Mouse (Mus musculus): ENCODE measurements around the gene Akr1b10. TPM values are rescaled to one million over a fixed set of nuclear protein-coding genes. Genes with fewer than 3 reads are reported as not detected.
"Not testable (repeated sequence)": the region's sequence is repeated elsewhere in the genome, so short reads cannot be mapped to it uniquely, and the experiment has no call there.

The Akr1b10 gene
- polyA plus RNA-seq, 1 experiment, result 4.8 TPM

DNA sequence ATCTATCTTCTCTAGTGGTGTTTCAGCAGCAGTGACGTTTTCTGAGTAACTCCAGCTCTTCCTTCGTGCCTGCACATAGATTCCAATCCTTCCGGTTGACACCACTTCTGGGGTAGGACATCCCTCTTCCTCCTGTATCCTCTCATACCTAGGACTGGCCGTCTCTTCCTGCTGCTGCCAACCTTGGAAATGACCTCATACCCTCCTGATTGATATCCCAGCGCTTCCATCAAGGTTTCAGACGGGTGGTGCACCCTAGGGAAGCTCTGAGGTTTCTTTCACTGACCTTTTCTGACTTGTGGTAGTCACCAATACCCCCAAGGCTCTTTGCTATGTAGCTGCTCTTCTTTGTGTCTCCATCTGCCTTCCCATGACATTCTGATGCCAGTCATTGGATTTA, 14.4 kb downstream of the Akr1b10 start:
- H3K27me3 ChIP-seq (ENCODE audit: control insufficient read depth, insufficient read depth, low read length), result no peaks in the 10 kb centered on the region
- no peaks in the 10 kb centered on the region for H3K36me3 ChIP-seq (ENCODE audit: control insufficient read depth, insufficient read depth, low read length)
- no peak for TF ChIP-seq CTCF (IDR thresholded peaks at IDR 0.05; ENCODE audit: control insufficient read depth, insufficient read depth, insufficient replicate concordance, low read depth, low read length)
- TF ChIP-seq POLR2A (IDR thresholded peaks at IDR 0.05; ENCODE audit: control insufficient read depth, low read depth, low read length), result no peak
- no peak overlapping the region for H3K4me3 ChIP-seq (ENCODE audit: control insufficient read depth, low read depth, low read length)
- H3K27ac ChIP-seq (ENCODE audit: control insufficient read depth, insufficient read depth, low read depth, low read length), result no peak overlapping the region
- no peaks in the 10 kb centered on the region for H3K4me1 ChIP-seq (ENCODE audit: control insufficient read depth, insufficient read depth, low read length)

DNA sequence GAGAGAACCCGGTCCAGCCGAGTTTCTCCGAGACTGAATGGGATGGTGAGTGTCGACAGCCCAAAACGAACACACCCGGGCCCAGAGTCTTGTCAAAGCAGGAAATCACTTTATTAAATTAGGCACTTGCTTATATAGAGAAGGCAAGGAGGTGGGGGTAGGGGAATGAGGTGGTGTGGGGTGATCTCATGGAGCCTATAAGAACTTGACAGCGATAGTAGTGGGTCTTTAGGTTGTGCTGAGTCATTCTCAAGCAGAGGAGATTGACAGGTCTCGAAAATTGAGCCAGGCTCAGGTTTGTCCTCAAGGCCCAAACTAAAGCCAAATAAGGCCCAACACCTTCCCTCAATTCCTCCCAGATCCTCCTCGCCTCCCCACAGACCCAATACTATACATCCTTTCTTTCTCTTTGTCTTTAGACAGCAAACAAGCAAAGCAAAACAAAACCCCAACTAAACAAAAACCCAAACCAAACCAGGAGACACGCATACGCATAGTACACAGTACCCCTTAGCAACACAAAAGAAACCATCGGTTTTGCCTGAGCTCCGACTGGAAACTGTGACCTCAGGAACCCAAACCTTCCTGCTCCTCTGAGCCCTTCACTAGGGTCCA, 15.7 kb downstream of the Akr1b10 start:
- Histone ChIP-seq H3K27ac (ENCODE audit: control insufficient read depth, insufficient read depth, low read depth, low read length) (no peak overlapping the region), H3K4me3 (ENCODE audit: control insufficient read depth, low read depth, low read length) (no peak overlapping the region), H3K36me3 (ENCODE audit: control insufficient read depth, insufficient read depth, low read length) (no peaks in the 10 kb centered on the region), H3K4me1 (ENCODE audit: control insufficient read depth, insufficient read depth, low read length) (no peaks in the 10 kb centered on the region), H3K27me3 (ENCODE audit: control insufficient read depth, insufficient read depth, low read length) (no peaks in the 10 kb centered on the region)
- TF ChIP-seq POLR2A (IDR thresholded peaks at IDR 0.05; ENCODE audit: control insufficient read depth, low read depth, low read length), result no peak
- TF ChIP-seq CTCF (IDR thresholded peaks at IDR 0.05; ENCODE audit: control insufficient read depth, insufficient read depth, insufficient replicate concordance, low read depth, low read length), result no peak

DNA sequence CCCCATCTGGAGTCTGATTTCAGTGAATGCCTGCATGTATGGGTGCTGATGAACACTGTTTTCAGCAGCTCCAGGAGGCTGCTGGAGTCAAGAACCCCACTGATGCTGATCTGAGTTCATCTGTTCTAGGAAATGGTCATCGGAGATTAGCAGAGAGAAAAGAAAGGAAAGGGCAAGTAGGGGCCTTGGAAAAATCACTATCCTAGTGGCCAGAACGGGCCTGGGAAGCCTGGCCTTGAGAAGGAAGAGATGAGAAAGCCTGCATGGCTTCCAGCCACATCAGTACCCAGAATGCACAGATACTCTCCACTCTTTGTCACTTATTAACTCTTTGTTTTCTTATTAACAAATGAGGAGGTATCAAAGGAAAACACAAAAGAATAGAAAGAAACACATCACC, 16.7 kb downstream of the Akr1b10 start:
- no peak for TF ChIP-seq CTCF (IDR thresholded peaks at IDR 0.05; ENCODE audit: control insufficient read depth, insufficient read depth, insufficient replicate concordance, low read depth, low read length)
- TF ChIP-seq POLR2A (IDR thresholded peaks at IDR 0.05; ENCODE audit: control insufficient read depth, low read depth, low read length), result no peak
- Histone ChIP-seq H3K27me3 (ENCODE audit: control insufficient read depth, insufficient read depth, low read length) (no peaks in the 10 kb centered on the region), H3K4me1 (ENCODE audit: control insufficient read depth, insufficient read depth, low read length) (no peaks in the 10 kb centered on the region), H3K4me3 (ENCODE audit: control insufficient read depth, low read depth, low read length) (no peak overlapping the region), H3K36me3 (ENCODE audit: control insufficient read depth, insufficient read depth, low read length) (no peaks in the 10 kb centered on the region), H3K27ac (ENCODE audit: control insufficient read depth, insufficient read depth, low read depth, low read length) (no peak overlapping the region)

DNA sequence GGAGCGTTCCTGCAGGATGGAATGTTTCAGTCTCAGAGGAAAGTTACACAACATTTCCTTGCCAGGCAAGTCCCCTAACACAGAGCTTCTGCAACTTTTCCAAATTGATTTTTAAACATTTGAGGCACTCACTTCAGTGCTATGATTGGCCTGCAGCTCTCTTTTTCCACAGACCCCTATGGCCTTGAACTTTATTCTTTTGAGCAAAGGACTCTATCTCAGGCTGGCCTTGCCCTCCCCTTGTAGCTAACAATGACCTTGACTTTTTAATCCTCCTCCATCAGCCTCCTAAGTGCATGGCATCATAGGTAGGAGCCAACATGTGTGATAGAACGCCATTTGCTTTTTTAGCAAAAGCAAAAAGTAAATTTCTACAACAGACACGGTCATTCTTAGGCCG, 22.7 kb downstream of the Akr1b10 start:
- TF ChIP-seq CTCF (IDR thresholded peaks at IDR 0.05; ENCODE audit: control insufficient read depth, insufficient read depth, insufficient replicate concordance, low read depth, low read length), result no peak
- no peak for TF ChIP-seq POLR2A (IDR thresholded peaks at IDR 0.05; ENCODE audit: control insufficient read depth, low read depth, low read length)
- Histone ChIP-seq H3K36me3 (ENCODE audit: control insufficient read depth, insufficient read depth, low read length) (no peaks in the 10 kb centered on the region), H3K27ac (ENCODE audit: control insufficient read depth, insufficient read depth, low read depth, low read length) (no peak overlapping the region), H3K27me3 (ENCODE audit: control insufficient read depth, insufficient read depth, low read length) (no peaks in the 10 kb centered on the region), H3K4me3 (ENCODE audit: control insufficient read depth, low read depth, low read length) (no peak overlapping the region), H3K4me1 (ENCODE audit: control insufficient read depth, insufficient read depth, low read length) (no peaks in the 10 kb centered on the region)

DNA sequence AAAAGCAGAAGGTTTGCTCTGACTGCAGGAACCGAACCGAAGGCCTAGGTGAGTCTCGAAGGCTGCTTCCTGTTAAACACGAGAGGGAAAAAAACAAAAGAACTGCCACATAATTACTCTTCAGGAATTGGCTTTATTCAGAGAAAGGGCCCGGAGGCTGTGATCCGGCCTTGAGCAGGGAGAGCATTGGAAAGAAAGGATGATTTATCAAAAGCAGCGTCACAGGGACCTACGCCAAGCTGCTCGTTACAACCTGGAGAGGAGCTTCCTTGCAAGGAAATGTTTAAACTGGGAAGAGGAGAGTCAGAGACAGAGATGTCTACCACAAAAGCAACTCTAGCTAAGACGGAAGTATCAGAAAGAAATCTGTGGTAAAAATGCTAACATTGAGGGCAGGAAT, 23.4 kb downstream of the Akr1b10 start:
- Histone ChIP-seq H3K4me3 (ENCODE audit: control insufficient read depth, low read depth, low read length) (no peak overlapping the region), H3K36me3 (ENCODE audit: control insufficient read depth, insufficient read depth, low read length) (no peaks in the 10 kb centered on the region), H3K27me3 (ENCODE audit: control insufficient read depth, insufficient read depth, low read length) (no peaks in the 10 kb centered on the region), H3K4me1 (ENCODE audit: control insufficient read depth, insufficient read depth, low read length) (no peaks in the 10 kb centered on the region), H3K27ac (ENCODE audit: control insufficient read depth, insufficient read depth, low read depth, low read length) (no peak overlapping the region)
- no peak for TF ChIP-seq POLR2A (IDR thresholded peaks at IDR 0.05; ENCODE audit: control insufficient read depth, low read depth, low read length)
- TF ChIP-seq CTCF (IDR thresholded peaks at IDR 0.05; ENCODE audit: control insufficient read depth, insufficient read depth, insufficient replicate concordance, low read depth, low read length), result no peak

DNA sequence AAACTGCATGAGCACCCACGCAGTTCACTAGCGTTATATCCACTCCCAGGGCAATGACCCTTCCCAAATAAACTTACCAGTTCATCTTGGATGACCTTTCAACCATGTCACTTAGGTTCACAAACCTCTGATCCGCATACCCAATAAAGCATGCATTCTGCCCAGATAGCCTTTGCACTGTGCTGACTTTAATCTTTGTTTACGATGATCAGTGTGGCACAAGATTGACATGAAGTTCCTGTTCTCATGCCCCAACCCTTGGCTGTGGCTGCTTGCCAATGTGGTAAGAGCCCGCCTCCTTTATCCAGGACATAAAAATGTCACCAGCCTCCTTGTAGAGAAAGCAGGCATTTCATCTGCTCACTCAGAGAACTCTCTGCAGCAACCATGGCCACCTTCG, 28.0 kb downstream of the Akr1b10 start, which contains the start of gene Akr1b7:
Akr1b7 (plus strand) TSS at position 312 of the 400 bp plus-strand sequence.
- Histone ChIP-seq H3K36me3 (ENCODE audit: control insufficient read depth, insufficient read depth, low read length) (no peaks in the 10 kb centered on the region), H3K4me3 (ENCODE audit: control insufficient read depth, low read depth, low read length) (no peak within 1 kb of the TSS)
- no peak for TF ChIP-seq CTCF (IDR thresholded peaks at IDR 0.05; ENCODE audit: control insufficient read depth, insufficient read depth, insufficient replicate concordance, low read depth, low read length)
- TF ChIP-seq POLR2A (IDR thresholded peaks at IDR 0.05; ENCODE audit: control insufficient read depth, low read depth, low read length), result no peak

DNA sequence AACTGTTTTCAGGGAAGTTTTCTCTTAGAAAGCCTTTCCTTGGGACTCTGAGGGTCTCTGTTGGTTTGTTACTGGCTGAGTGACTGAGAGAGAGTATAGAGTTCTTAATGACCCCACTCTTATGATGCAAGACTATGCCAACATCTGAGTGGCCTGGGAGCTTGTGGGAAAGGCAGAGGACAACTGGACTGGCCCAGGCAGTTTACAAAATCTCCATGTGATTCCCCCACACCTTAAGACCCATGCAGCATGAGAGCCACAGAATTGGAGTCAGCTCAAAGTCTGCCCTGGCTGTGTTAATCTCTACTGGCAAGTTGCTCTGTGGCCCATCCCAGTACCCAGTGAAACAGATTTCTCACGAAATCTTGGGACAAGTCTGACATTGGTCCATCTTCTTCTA, 28.7 kb downstream of the Akr1b10 start:
- Histone ChIP-seq H3K4me1 (ENCODE audit: control insufficient read depth, insufficient read depth, low read length) (no peaks in the 10 kb centered on the region), H3K27me3 (ENCODE audit: control insufficient read depth, insufficient read depth, low read length) (no peaks in the 10 kb centered on the region), H3K27ac (ENCODE audit: control insufficient read depth, insufficient read depth, low read depth, low read length) (no peak overlapping the region), H3K36me3 (ENCODE audit: control insufficient read depth, insufficient read depth, low read length) (no peaks in the 10 kb centered on the region), H3K4me3 (ENCODE audit: control insufficient read depth, low read depth, low read length) (no peak overlapping the region)
- TF ChIP-seq CTCF (IDR thresholded peaks at IDR 0.05; ENCODE audit: control insufficient read depth, insufficient read depth, insufficient replicate concordance, low read depth, low read length) (no peak), POLR2A (IDR thresholded peaks at IDR 0.05; ENCODE audit: control insufficient read depth, low read depth, low read length) (no peak)

More for the DNA sequence above, 28.0 kb downstream of the Akr1b10 start, which contains the start of gene Akr1b7:
- no peaks in the 10 kb centered on the region for H3K4me1 ChIP-seq (ENCODE audit: control insufficient read depth, insufficient read depth, low read length)
- no peak within 1 kb of the TSS for H3K27ac ChIP-seq (ENCODE audit: control insufficient read depth, insufficient read depth, low read depth, low read length)
- H3K27me3 ChIP-seq (ENCODE audit: control insufficient read depth, insufficient read depth, low read length), result no peaks in the 10 kb centered on the region

DNA sequence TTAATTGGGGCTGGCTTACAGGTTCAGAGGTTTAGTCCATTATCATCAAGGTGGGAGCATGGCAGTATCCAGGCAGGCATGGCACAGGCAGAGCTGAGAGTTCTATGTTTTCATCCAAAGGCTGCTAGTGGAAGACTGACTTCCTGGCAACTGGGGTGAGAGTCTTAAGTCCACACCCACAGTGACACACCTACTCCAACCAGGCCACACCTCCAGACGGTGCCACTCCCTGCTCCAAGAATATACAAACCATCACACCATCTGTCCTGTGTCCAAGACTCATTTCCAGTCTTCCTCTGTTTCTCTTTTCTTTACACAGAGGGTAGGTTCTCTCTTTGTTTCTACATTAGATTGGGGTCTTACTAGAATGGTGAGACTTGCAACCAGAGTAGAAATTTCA, 29.4 kb downstream of the Akr1b10 start:
- H3K4me3 ChIP-seq (ENCODE audit: control insufficient read depth, low read depth, low read length); H3K27me3 ChIP-seq (ENCODE audit: control insufficient read depth, insufficient read depth, low read length); H3K27ac ChIP-seq (ENCODE audit: control insufficient read depth, insufficient read depth, low read depth, low read length); H3K36me3 ChIP-seq (ENCODE audit: control insufficient read depth, insufficient read depth, low read length); H3K4me1 ChIP-seq (ENCODE audit: control insufficient read depth, insufficient read depth, low read length): not testable (repeated sequence)

Measured in testis, adult 2 months (tissue).